Mouse (Mus musculus) gastrocnemius, adult 2 months (tissue): ENCODE measurements around the gene Fam53b. TPM values are rescaled to one million over a fixed set of nuclear protein-coding genes. Genes with fewer than 3 reads are reported as not detected.
A peak's percentile ranks its signal among the peaks of the same experiment; 100 is the strongest.

Experiments used
- DNase-seq: peaks from one replicate; pipeline ENCODE4 v3.0.0; 2022
- H3K27ac ChIP-seq: fragments of 200-600 bp; 2 replicates; pipeline ENCODE4 v1.8.1; 2022; ENCODE audit warnings: mild to moderate bottlenecking
- H3K4me3 ChIP-seq: fragments of 200-600 bp; 2 replicates; pipeline ENCODE4 v1.8.1; 2022; ENCODE audit warnings: mild to moderate bottlenecking, moderate library complexity
- CTCF ChIP-seq: fragments of 200-600 bp; IDR thresholded peaks from 2 replicates; pipeline ENCODE4 v1.8.1; 2022; ENCODE audit warnings: antibody characterized with exemption, mild to moderate bottlenecking, moderate library complexity
- intact Hi-C: fragments of 180-260 bp; cut with DNase I; formaldehyde crosslinking; loops from one replicate; pipeline ENCODE4 v1.15.1; 2025
- total RNA-seq, 2 experiments: library from RNA; stranded (reverse); gene quantifications; 2 replicates each; pipeline ENCODE4 v1.2.3; 2021

Gene Fam53b
- total RNA-seq, 2 experiments from 2014 or later = 15.3 to 27.4 TPM

GRCm38 (mm10) chr7:132824346-132825022 is 10.8 kb upstream of the Fam53b start:
- no peak for TF ChIP-seq CTCF
- no peak for DNase-seq
- intact Hi-C loops = no loop called here
- Histone ChIP-seq H3K4me3 (no peak overlapping the region), H3K27ac (no peak overlapping the region)

- no peak for TF ChIP-seq CTCF
- intact Hi-C loops = no loop called here
Observed at GRCm38 (mm10) chr7:132823832-132824231, 10.1 kb upstream of the Fam53b start.

GRCm38 (mm10) chr7:132820692-132821091 is 7.0 kb upstream of the Fam53b start:
- intact Hi-C loops = no loop called here
- DNase-seq = no peak
- TF ChIP-seq CTCF = no peak
- Histone ChIP-seq H3K27ac (no peak overlapping the region), H3K4me3 (no peak overlapping the region)

More at GRCm38 (mm10) chr7:132823832-132824231, 10.1 kb upstream of the Fam53b start:
- no peak overlapping the region for H3K27ac ChIP-seq
- DNase-seq = no peak
- no peak overlapping the region for H3K4me3 ChIP-seq

- intact Hi-C loops = loop anchor here (5.0 to 10.0 kb wide), 2 partner anchors 75 to 242 kb away; partner anchors contain the start of gene Oat
Observed at GRCm38 (mm10) chr7:132817056-132817455, 3.4 kb upstream of the Fam53b start.

GRCm38 (mm10) chr7:132816528-132816927 is 2.8 kb upstream of the Fam53b start:
- no peak overlapping the region for H3K27ac ChIP-seq
- TF ChIP-seq CTCF = no peak
- DNase-seq = no peak
- no peak overlapping the region for H3K4me3 ChIP-seq
- intact Hi-C loops = loop anchor here (5.0 to 10.0 kb wide), 2 partner anchors 76 to 242 kb away; partner anchors contain the start of gene Oat

More at GRCm38 (mm10) chr7:132817056-132817455, 3.4 kb upstream of the Fam53b start:
- H3K4me3 ChIP-seq = no peak overlapping the region
- DNase-seq = no peak
- no peak overlapping the region for H3K27ac ChIP-seq
- TF ChIP-seq CTCF = no peak

GRCm38 (mm10) chr7:132815081-132815480 is 1.4 kb upstream of the Fam53b start:
- Histone ChIP-seq H3K4me3 (no peak overlapping the region), H3K27ac (no peak overlapping the region)
- peak; percentile 30 for TF ChIP-seq CTCF
- intact Hi-C loops = loop anchor here (5.0 to 10.0 kb wide), 2 partner anchors 77 to 240 kb away; partner anchors contain the start of gene Oat
- DNase-seq = no peak

GRCm38 (mm10) chr7:132814089-132814450 is 384 bp upstream of the Fam53b start:
- no peak for DNase-seq
- H3K27ac ChIP-seq = peak overlapping the region; percentile 98
- H3K4me3 ChIP-seq = peak overlapping the region; percentile 85
- intact Hi-C loops = loop anchor here (5.0 to 10.0 kb wide), 4 partner anchors 37 to 239 kb away; partner anchors contain the start of genes Eef1akmt2 and Oat
- TF ChIP-seq CTCF = no peak

GRCm38 (mm10) chr7:132812619-132813415 is 869 bp downstream of the Fam53b start:
- Histone ChIP-seq H3K27ac (peak overlapping the region; percentile 98), H3K4me3 (peak overlapping the region; percentile 85)
- intact Hi-C loops = loop anchor here (1.0 to 10.0 kb wide), 5 partner anchors 36 to 238 kb away; partner anchors contain the start of genes Eef1akmt2 and Oat
- peak; percentile 78 for DNase-seq
- TF ChIP-seq CTCF = no peak

GRCm38 (mm10) chr7:132811716-132812618 is 1.7 kb downstream of the Fam53b start:
- peak; percentile 56 for DNase-seq
- intact Hi-C loops = loop anchor here (1.0 to 10.0 kb wide), 6 partner anchors 35 to 237 kb away; partner anchors contain the start of genes Eef1akmt2 and Oat
- Histone ChIP-seq H3K4me3 (peak overlapping the region; percentile 85), H3K27ac (peak overlapping the region; percentile 98)
- TF ChIP-seq CTCF = no peak

GRCm38 (mm10) chr7:132810879-132811278 is 2.8 kb downstream of the Fam53b start:
- TF ChIP-seq CTCF = peak; percentile 97
- Histone ChIP-seq H3K4me3 (peak overlapping the region; percentile 85), H3K27ac (peak overlapping the region; percentile 98)
- DNase-seq = peak; percentile 95
- intact Hi-C loops = loop anchor here (1.0 to 10.0 kb wide), 6 partner anchors 34 to 236 kb away; partner anchors contain the start of genes Eef1akmt2 and Oat

GRCm38 (mm10) chr7:132810368-132810767 is 3.3 kb downstream of the Fam53b start:
- intact Hi-C loops = loop anchor here (2.0 to 10.0 kb wide), 5 partner anchors 33 to 236 kb away; partner anchors contain the start of genes Eef1akmt2 and Oat
- DNase-seq = peak; percentile 85
- Histone ChIP-seq H3K4me3 (peak overlapping the region; percentile 85), H3K27ac (peak overlapping the region; percentile 98)
- TF ChIP-seq CTCF = no peak

- H3K27ac ChIP-seq = peak overlapping the region; percentile 98
- peak overlapping the region; percentile 35 for H3K4me3 ChIP-seq
- intact Hi-C loops = loop anchor here (2.0 to 10.0 kb wide), 6 partner anchors 32 to 235 kb away; partner anchors contain the start of genes Eef1akmt2 and Oat
- no peak for DNase-seq
- no peak for TF ChIP-seq CTCF
Observed at GRCm38 (mm10) chr7:132809721-132810120, 4.0 kb downstream of the Fam53b start.
